Mouse (Mus musculus) spleen, postnatal 4 days (tissue): ENCODE measurements around the gene Mrpl11.
"Not testable (repeated sequence)": the region's sequence is repeated elsewhere in the genome, so short reads cannot be mapped to it uniquely, and the experiment has no call there.

Source experiments
- DNase-seq, 2 experiments: peaks; one replicate each; pipeline ENCODE4 v3.0.0; 2022; ENCODE audit warnings: low spot score in 2 of 2

Gene Mrpl11

DNA sequence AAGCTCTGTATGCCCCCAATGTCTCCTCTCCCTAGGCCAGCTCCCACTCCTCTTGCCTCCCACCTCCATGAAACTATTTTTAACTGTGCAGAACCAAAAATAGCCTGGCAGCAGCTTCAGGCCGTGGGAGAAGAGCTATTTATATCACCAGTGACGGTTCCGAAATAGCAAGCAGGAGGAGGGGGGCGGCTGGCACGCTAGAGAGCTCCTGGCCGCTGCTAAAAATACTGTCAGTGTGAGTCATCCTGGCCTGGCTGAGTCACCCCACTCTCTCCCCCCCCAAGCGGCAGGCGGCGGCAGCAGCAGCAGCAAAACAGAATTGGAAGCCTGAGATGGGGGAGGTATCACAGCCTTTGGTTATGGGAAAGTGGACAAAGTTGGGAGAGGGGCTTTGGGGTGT lies 31.0 kb downstream of the Mrpl11 start:
- DNase-seq = no peak

DNA sequence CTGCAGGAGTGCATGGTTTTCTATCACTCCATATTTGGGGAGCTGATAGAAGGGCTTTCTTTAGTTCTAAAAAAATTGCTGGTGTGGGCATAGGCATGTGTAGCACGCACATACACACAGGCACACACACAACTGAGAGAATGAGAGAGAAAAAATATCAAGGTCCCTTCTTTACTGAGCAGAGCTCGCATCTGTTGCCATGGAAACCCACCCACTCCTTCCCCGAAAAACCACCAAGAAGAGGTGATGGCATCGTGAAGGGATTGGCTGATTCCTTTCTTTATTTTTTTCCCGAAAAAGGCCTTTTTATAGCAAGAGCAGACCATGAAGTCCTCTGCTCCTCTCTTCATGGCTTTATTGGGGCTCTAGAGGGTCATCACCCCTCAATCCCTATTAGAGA lies 32.1 kb downstream of the Mrpl11 start:
- DNase-seq = no peak

DNA sequence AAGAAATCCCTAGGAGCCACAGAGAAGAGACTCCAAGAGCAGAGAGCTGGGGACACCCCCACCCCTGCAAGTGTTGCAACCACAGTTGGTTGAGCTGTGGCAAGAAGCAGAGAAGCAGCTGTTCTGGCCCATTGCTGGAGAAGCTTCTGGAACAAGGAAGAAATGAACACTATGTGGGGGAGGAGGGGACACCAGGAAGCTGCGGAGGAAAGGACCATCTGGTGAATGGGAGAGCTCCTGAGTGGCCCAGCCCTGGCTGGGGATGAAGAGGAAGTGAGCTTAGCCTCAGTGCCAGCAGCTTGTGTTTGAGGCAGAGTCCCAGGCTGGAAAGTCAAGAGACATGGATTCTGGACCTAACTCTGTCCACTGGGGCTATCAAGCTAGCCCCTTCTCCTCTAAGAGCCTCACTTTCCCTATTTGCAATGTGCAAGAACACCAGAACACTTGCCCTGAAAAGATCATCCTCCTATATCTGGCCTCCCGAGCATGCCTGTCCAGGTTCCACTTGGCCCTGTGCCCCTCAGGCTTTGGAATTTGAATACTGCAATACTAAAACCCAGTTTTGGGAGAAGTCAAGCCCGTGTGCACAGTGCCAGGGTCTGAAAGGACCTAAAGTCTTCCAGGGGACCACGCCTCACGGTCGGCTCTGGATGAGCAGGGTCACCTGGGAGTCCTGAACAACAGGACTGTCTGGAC lies 37.6 kb downstream of the Mrpl11 start:
- no peak for DNase-seq

DNA sequence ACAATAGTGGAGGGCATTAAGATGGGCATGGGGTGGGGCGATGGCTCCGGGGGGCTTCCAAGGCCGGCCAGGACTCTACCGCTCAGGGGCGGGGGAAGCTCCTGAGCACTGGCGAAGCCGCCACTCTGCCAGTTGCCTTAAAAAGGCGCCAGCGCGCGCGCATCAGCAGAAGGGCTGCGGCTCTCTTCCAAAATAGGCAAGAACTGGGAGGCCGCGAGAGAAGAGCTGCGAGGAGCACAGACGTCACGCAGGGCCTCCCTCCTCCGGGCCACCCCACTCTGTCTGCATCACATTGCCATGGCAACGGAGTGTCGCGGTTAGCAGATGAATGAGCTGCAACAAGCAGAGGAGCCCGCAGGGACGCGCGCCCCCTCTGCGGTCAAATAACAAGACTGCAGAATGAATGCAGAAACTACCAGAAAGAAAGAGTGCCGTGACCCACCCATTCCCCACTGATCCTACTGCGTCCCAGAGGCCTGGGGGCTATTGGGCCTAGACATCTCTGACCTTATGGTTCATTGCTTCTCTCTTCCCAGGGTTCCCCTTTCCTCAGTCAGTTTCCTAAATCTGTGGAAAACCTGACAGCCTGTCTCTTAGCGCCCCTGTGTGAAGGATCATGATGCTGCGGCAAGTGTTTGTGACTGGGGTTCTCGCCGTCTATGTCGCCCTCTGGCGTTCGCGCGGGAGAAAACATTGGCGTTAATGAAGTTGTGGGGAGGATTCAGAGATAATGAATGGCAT lies 39.9 kb downstream of the Mrpl11 start:
- DNase-seq = peak; percentile 64 to 87

DNA sequence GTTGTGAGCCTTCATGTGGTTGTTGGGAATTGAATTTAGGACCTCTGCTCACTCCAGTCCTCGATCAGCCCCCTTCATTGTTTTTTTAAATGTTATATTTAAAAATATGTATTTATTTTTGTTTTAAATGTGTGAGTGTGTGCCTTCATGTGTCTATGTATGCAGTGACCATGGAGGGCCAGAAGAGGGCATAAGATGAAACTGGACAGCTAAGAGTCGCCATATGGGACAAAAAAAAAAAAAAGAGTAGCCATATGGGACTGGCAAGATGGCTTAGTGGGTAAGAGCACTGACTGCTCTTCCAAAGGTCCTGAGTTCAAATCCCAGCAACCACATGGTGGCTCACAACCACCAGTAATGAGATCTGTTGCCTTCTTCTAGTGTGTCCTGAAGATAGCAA lies 41.7 kb downstream of the Mrpl11 start:
- not testable (repeated sequence) for DNase-seq

DNA sequence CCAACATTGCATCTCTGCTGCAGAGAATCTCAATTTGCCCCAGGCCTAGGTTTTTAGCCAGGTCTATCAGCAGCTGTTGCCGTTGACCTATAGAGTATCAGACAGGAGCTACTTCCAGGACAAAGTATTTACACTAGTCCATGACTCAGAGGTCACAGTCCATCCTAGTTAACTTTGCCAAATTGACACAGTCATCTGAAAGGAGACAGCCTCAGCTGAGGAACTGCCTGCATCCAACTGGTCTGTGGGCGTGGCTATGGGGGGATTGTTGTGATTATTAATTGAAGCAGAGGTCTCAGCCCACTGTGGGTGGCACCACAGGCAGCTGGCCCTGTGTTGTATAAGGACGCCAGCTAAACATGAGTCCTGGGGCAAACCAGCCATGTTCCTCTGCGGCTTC lies 43.0 kb downstream of the Mrpl11 start:
- no peak for DNase-seq

DNA sequence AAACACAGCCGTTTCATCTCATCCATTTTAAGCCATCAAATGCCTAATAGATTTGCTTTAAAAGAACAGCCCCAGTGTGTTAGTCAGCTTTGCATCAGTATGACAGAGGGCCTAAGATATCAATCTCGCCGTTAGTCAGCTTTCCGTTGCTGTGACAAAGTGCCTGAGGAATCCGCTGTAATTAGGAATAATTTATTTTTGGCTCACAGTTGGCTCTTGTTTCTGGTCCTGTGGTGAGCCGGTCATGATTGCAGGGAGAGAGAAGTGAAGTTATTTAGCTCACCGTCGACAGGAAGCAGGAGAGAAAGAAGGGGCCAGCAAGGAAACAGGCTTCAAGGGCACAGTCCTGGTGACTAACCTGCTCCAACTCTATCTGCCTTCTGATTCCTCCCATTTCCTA lies 51.2 kb downstream of the Mrpl11 start:
- no peak for DNase-seq

DNA sequence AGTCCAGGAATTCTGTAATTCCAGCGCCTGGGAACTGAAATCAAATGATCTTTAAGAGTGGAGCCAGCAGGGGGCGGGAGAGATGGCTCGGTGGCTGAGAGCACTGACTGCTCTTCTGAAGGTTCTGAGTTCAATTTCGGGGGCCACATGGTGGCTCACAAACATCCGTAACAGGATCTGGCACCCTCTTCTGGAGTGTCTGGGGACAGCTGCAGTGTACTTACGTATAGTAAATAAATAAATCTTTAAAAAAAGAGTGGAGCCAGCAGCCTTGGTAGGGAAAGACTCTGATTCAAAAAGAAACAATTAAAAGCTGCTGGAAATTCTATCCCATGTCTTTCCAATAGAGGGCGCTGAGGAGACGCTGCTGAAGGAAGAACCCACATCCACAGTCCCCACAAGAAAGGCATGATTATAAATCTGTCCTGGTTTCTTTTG lies 53.0 kb downstream of the Mrpl11 start:
- no peak for DNase-seq

DNA sequence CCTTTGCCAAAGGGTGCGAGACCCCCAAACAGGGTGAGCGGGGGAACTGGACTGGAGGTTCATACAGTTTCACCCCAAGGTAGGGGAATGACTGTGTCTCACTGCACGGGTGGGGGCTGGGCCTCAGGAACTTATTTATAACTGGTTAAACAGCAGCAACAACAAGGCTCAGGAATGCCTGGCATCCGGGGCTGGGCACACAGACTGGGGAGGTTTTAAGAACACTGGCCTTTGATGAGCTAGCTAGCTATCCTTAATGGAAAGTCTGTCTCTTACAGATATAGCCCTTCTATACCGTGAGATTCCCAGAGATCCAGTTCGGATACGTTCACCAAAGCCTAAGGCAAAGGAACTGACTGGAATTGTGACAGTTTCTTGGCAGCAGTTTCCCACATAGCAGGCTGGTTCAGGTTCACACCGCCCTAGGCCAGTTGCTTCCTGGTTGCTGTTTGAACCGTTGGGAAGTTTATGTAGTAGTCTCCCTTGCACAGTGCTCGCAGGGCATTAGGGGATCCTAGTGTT lies 54.3 kb downstream of the Mrpl11 start:
- DNase-seq = no peak
